Mouse (Mus musculus) CH12.LX (cell line): ENCODE data around the gene Glt8d2. TPM values are rescaled to one million over a fixed set of nuclear protein-coding genes. Genes with fewer than 3 reads are reported as not detected.

Experiments
- DNase-seq: peaks from one replicate; pipeline ENCODE4 v3.0.0-alpha.2; 2013; ENCODE audit errors: extremely low read depth
- H3K27ac ChIP-seq: 2 replicates; pipeline ENCODE4 v1.5.1; 2012; ENCODE audit warnings: low read depth, mild to moderate bottlenecking, control low read depth, moderate library complexity; ENCODE audit not compliant: insufficient read depth
- H3K27me3 ChIP-seq: replicated peaks from 2 replicates; pipeline ENCODE3; 2012; ENCODE audit warnings: inconsistent platforms
- H3K36me3 ChIP-seq, 2 experiments: replicated peaks in 1 of 2; 2 replicates each; pipeline versions ENCODE3 to v1.6.1; 2012; ENCODE audit warnings: inconsistent platforms in 1 of 2, low read length in 1 of 2, mild to moderate bottlenecking in 1 of 2, mixed read lengths in 1 of 2, moderate library complexity in 1 of 2; ENCODE audit not compliant: control insufficient read depth in 1 of 2, insufficient read depth in 1 of 2
- H3K4me1 ChIP-seq, 2 experiments: 2 replicates each; pipeline ENCODE4 v1.6.1; 2012; ENCODE audit warnings: inconsistent platforms in 1 of 2, moderate library complexity in 1 of 2; ENCODE audit not compliant: insufficient read depth in 2 of 2, control insufficient read depth in 1 of 2
- H3K4me2 ChIP-seq: 2 replicates; pipeline ENCODE4 v1.6.1; 2012; ENCODE audit warnings: low read depth, mild to moderate bottlenecking, control low read depth; ENCODE audit not compliant: poor library complexity, insufficient read depth, severe bottlenecking
- H3K4me3 ChIP-seq, 3 experiments: fragments of 150-350 bp in 1 of 3; sonication (generic) in 1 of 3; replicated peaks in 1 of 3; 2 replicates each; pipeline versions ENCODE3 to v1.5.1; 2011 to 2012; ENCODE audit warnings: low read depth in 2 of 3, low read length in 2 of 3, mild to moderate bottlenecking in 2 of 3, moderate library complexity in 2 of 3, control low read depth in 1 of 3, improper control_type of control experiment in 1 of 3, inconsistent platforms in 1 of 3, mixed read lengths in 1 of 3; ENCODE audit not compliant: poor library complexity in 1 of 3
- H3K79me2 ChIP-seq: replicated peaks from 2 replicates; pipeline ENCODE4 v1.6.1; 2012; ENCODE audit warnings: mild to moderate bottlenecking, moderate library complexity; ENCODE audit not compliant: control insufficient read depth, poor library complexity, insufficient read depth, severe bottlenecking; ENCODE audit errors: extremely low read depth
- H3K9ac ChIP-seq: 2 replicates; pipeline ENCODE4 v1.6.1; 2012; ENCODE audit warnings: low read depth, mild to moderate bottlenecking, control low read depth, moderate library complexity; ENCODE audit not compliant: insufficient read depth
- H3K9me3 ChIP-seq: replicated peaks from 2 replicates; pipeline ENCODE3; 2012; ENCODE audit warnings: low read length, inconsistent platforms, mixed read lengths
- BHLHE40 ChIP-seq: IDR thresholded peaks from 2 replicates; pipeline ENCODE4 v1.6.1; 2011; ENCODE audit warnings: mild to moderate bottlenecking, low read depth, low read length, improper control_type of control experiment
- CHD1 ChIP-seq: IDR thresholded peaks from 2 replicates; pipeline ENCODE4 v1.6.1; 2012; ENCODE audit warnings: low read depth, low read length, improper control_type of control experiment, inconsistent platforms
- CTCF ChIP-seq, 2 experiments: IDR thresholded peaks in 1 of 2; conservative IDR thresholded peaks in 1 of 2; 2 replicates each; pipeline ENCODE4 v1.5.1; 2011 to 2012; ENCODE audit warnings: low read depth in 2 of 2, low read length in 2 of 2, improper control_type of control experiment in 1 of 2, inconsistent platforms in 1 of 2, mild to moderate bottlenecking in 1 of 2, moderate library complexity in 1 of 2
- E2F4 ChIP-seq: IDR thresholded peaks from 2 replicates; pipeline ENCODE4 v1.6.1; 2011; ENCODE audit warnings: low read depth, low read length, improper control_type of control experiment; ENCODE audit not compliant: insufficient replicate concordance
- EP300 ChIP-seq: IDR thresholded peaks from 2 replicates; pipeline ENCODE4 v1.6.1; 2011; ENCODE audit warnings: low read length, improper control_type of control experiment
- GABPA ChIP-seq: IDR thresholded peaks from 2 replicates; pipeline ENCODE4 v1.6.1; 2012; ENCODE audit warnings: low read depth, low read length, improper control_type of control experiment, inconsistent platforms; ENCODE audit not compliant: insufficient replicate concordance
- HCFC1 ChIP-seq: IDR thresholded peaks from 2 replicates; pipeline ENCODE4 v1.6.1; 2012; ENCODE audit warnings: low read depth, mild to moderate bottlenecking, inconsistent platforms, low read length, improper control_type of control experiment
- IRF4 ChIP-seq: IDR thresholded peaks from 2 replicates; pipeline ENCODE4 v1.6.1; 2014; ENCODE audit warnings: low read depth, mild to moderate bottlenecking, inconsistent platforms, low read length, improper control_type of control experiment
- JUND ChIP-seq: conservative IDR thresholded peaks from 2 replicates; pipeline ENCODE4 v1.6.1; 2011; ENCODE audit warnings: low read depth, low read length, improper control_type of control experiment
- KAT2A ChIP-seq: IDR thresholded peaks from 2 replicates; pipeline ENCODE4 v1.6.1; 2012; ENCODE audit warnings: low read length, improper control_type of control experiment, inconsistent platforms; ENCODE audit not compliant: insufficient replicate concordance
- MAFK ChIP-seq: IDR thresholded peaks from 2 replicates; pipeline ENCODE4 v1.6.1; 2011; ENCODE audit warnings: low read length, improper control_type of control experiment; ENCODE audit not compliant: insufficient replicate concordance
- MAZ ChIP-seq: IDR thresholded peaks from 2 replicates; pipeline ENCODE4 v1.6.1; 2012; ENCODE audit warnings: low read depth, mild to moderate bottlenecking, inconsistent platforms, low read length, improper control_type of control experiment, moderate library complexity
- MXI1 ChIP-seq: IDR thresholded peaks from 2 replicates; pipeline ENCODE4 v1.6.1; 2011; ENCODE audit warnings: mild to moderate bottlenecking, low read depth, low read length, improper control_type of control experiment
- MYC ChIP-seq: IDR thresholded peaks from 2 replicates; pipeline ENCODE4 v1.6.1; 2011; ENCODE audit warnings: low read depth, mild to moderate bottlenecking, improper control_type of control experiment, low read length
- NELFE ChIP-seq: IDR thresholded peaks from 2 replicates; pipeline ENCODE4 v1.6.1; 2011; ENCODE audit warnings: low read depth, low read length, improper control_type of control experiment
- NRF1 ChIP-seq: IDR thresholded peaks from 2 replicates; pipeline ENCODE4 v1.6.1; 2014; ENCODE audit warnings: low read depth, mild to moderate bottlenecking, inconsistent platforms, low read length, improper control_type of control experiment, moderate library complexity
- PAX5 ChIP-seq: IDR thresholded peaks from 2 replicates; pipeline ENCODE4 v1.6.1; 2012; ENCODE audit warnings: low read length, inconsistent platforms, mixed read lengths
- POLR2A ChIP-seq: IDR thresholded peaks from 2 replicates; pipeline ENCODE4 v1.6.1; 2011; ENCODE audit warnings: low read depth, mild to moderate bottlenecking, improper control_type of control experiment, low read length
- RAD21 ChIP-seq: IDR thresholded peaks from 2 replicates; pipeline ENCODE4 v1.6.1; 2011; ENCODE audit warnings: low read depth, mild to moderate bottlenecking, low read length, improper control_type of control experiment, moderate library complexity
- RCOR1 ChIP-seq: conservative IDR thresholded peaks from 2 replicates; pipeline ENCODE4 v1.6.1; 2012; ENCODE audit warnings: low read depth, mild to moderate bottlenecking, inconsistent platforms, low read length, improper control_type of control experiment
- SIN3A ChIP-seq: IDR thresholded peaks from 2 replicates; pipeline ENCODE4 v1.6.1; 2012; ENCODE audit warnings: low read length, improper control_type of control experiment, inconsistent platforms
- SMC3 ChIP-seq: IDR thresholded peaks from 2 replicates; pipeline ENCODE4 v1.6.1; 2011; ENCODE audit warnings: low read depth, low read length, improper control_type of control experiment
- TCF12 ChIP-seq: IDR thresholded peaks from 2 replicates; pipeline ENCODE4 v1.6.1; 2014; ENCODE audit warnings: low read depth, mild to moderate bottlenecking, inconsistent platforms, low read length, improper control_type of control experiment
- UBTF ChIP-seq: IDR thresholded peaks from 2 replicates; pipeline ENCODE4 v1.6.1; 2012; ENCODE audit warnings: low read depth, mild to moderate bottlenecking, inconsistent platforms, low read length, improper control_type of control experiment, moderate library complexity
- USF2 ChIP-seq: conservative IDR thresholded peaks from 2 replicates; pipeline ENCODE4 v1.6.1; 2011; ENCODE audit warnings: low read depth, low read length, improper control_type of control experiment
- ZC3H11A ChIP-seq: IDR thresholded peaks from 2 replicates; pipeline ENCODE4 v1.6.1; 2012; ENCODE audit warnings: low read depth, mild to moderate bottlenecking, inconsistent platforms, low read length, improper control_type of control experiment
- ZKSCAN1 ChIP-seq: IDR thresholded peaks from 2 replicates; pipeline ENCODE4 v1.6.1; 2012; ENCODE audit warnings: low read depth, inconsistent platforms, low read length, improper control_type of control experiment, borderline replicate concordance
- ZMIZ1 ChIP-seq: IDR thresholded peaks from 2 replicates; pipeline ENCODE4 v1.6.1; 2012; ENCODE audit warnings: low read depth, mild to moderate bottlenecking, inconsistent platforms, low read length, improper control_type of control experiment
- ZNF384 ChIP-seq: IDR thresholded peaks from 2 replicates; pipeline ENCODE4 v1.6.1; 2012; ENCODE audit warnings: low read depth, low read length, improper control_type of control experiment, inconsistent platforms
- dilution Hi-C: fragments of 300-500 bp; cut with MboI; formaldehyde crosslinking; loops from 2 replicates; pipeline ENCODE4 v1.14.3; 2020; ENCODE audit warnings: low sequenced_read_pairs; ENCODE audit not compliant: extremely low pct_unique_long_range_greater_than_20kb, extremely low pct_ligation_motif_present
- in situ Hi-C: fragments of 300-500 bp; cut with MboI; formaldehyde crosslinking; loops from 3 replicates; pipeline ENCODE4 v1.14.3; 2019; ENCODE audit warnings: low sequenced_read_pairs, low pct_ligation_motif_present, low pct_unique_long_range_greater_than_20kb, mixed read lengths
- polyA plus RNA-seq: library from polyadenylated mRNA; unstranded; fragments of >175 nt; gene quantifications from 2 replicates; pipeline ENCODE4 v1.2.1, GENCODE M21; 2012; ENCODE audit warnings: low read depth; ENCODE audit not compliant: insufficient read length
- total RNA-seq, 2 experiments: library from RNA; depleted of rRNA; stranded (reverse); fragments of 300-350 nt in 1 of 2; fragments of >200 nt in 1 of 2; gene quantifications; 2 replicates each; pipeline ENCODE4 v1.2.3; 2012 to 2014

The Glt8d2 gene
- total and polyA plus RNA-seq, 3 experiments = not detected

DNA sequence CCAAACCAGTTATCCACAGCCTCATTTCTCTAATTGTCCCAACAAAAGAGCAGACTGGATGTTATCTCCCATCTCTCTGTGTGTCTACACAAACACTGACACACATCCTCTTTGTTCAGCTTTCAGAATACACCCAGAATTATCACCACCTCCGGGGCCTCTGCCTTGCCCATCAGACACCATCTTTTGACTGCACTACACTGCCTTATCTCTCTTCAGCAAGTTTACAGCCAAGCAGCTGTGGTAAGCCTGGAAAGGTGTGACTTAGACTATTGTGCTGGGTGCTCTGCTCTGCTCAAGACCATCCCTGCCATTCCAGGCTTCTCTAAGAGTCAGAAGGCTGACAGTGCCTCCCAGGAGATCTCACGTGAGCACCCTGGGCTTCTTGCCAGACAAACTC lies 5.0 kb downstream of the Glt8d2 start:
- H3K4me3 ChIP-seq = no peak overlapping the region
- no peak overlapping the region for H3K27ac ChIP-seq
- dilution Hi-C loops = no loop called here
- H3K4me1 ChIP-seq = no peaks in the 10 kb centered on the region
- H3K36me3 ChIP-seq = no peaks in the 10 kb centered on the region
- TF ChIP-seq GABPA = no peak
- no peak for TF ChIP-seq E2F4
- no peak for TF ChIP-seq MAFK
- no peak for TF ChIP-seq KAT2A
- no peak for TF ChIP-seq MYC
- TF ChIP-seq UBTF = no peak
- no peak for TF ChIP-seq SIN3A
- TF ChIP-seq USF2 = no peak
- TF ChIP-seq EP300 = no peak
- TF ChIP-seq SMC3 = no peak
- no peak for TF ChIP-seq BHLHE40
- TF ChIP-seq POLR2A = no peak
- TF ChIP-seq MAZ = no peak
- TF ChIP-seq ZC3H11A = no peak
- TF ChIP-seq PAX5 = no peak
- no peak for TF ChIP-seq MXI1
- TF ChIP-seq RCOR1 = no peak
- TF ChIP-seq NELFE = no peak
- no peak for TF ChIP-seq JUND
- H3K4me2 ChIP-seq = no peak overlapping the region
- in situ Hi-C loops = no loop called here
- no peak for DNase-seq
- H3K9me3 ChIP-seq = peaks cover 2% of the 10 kb centered on the region
- H3K9ac ChIP-seq = no peak overlapping the region
- no peaks in the 10 kb centered on the region for H3K79me2 ChIP-seq
- peaks cover 1% of the 10 kb centered on the region for H3K27me3 ChIP-seq

DNA sequence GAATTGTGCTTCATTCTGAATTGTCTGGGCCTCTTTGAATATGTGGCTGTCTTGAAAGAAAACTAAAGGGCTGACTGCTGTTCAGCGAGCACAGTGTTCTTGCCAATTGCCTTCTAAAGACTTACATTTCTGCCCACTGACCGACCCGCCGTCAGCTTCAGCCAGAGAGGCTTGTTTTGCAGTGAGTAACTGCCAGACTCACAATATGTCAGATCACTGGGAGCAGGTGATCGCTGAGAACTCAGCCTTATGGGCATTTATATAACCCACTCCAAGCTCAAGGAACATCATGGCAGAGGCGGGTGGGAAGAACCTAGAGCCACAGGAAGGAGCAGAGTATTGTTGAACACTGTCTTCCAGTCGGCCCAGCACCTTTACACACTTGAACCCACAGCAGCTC lies 8.8 kb downstream of the Glt8d2 start:
- no peak for DNase-seq
- dilution Hi-C loops (no loop called here), in situ Hi-C loops (no loop called here)
- no peak overlapping the region for H3K27ac ChIP-seq
- no peaks in the 10 kb centered on the region for H3K36me3 ChIP-seq
- H3K4me3 ChIP-seq = no peak overlapping the region
- H3K27me3 ChIP-seq = no peaks in the 10 kb centered on the region
- no peak overlapping the region for H3K9ac ChIP-seq
- no peak for TF ChIP-seq POLR2A
- TF ChIP-seq ZMIZ1 = no peak
- no peak for TF ChIP-seq KAT2A
- TF ChIP-seq HCFC1 = no peak
- TF ChIP-seq BHLHE40 = no peak
- no peak for TF ChIP-seq ZNF384
- TF ChIP-seq NRF1 = no peak
- no peak for TF ChIP-seq GABPA
- TF ChIP-seq JUND = no peak
- no peak for TF ChIP-seq IRF4
- TF ChIP-seq RCOR1 = no peak
- no peak for TF ChIP-seq TCF12
- TF ChIP-seq MXI1 = no peak
- no peak for TF ChIP-seq CHD1
- TF ChIP-seq CTCF (conservative IDR thresholded peaks at IDR 0.05 in 1 of 2, IDR thresholded peaks at IDR 0.05 in 1 of 2; ENCODE audit: low read depth in 2 of 2, low read length in 2 of 2) = no peak
- TF ChIP-seq ZKSCAN1 = no peak
- TF ChIP-seq RAD21 = no peak
- no peaks in the 10 kb centered on the region for H3K79me2 ChIP-seq
- H3K9me3 ChIP-seq = peaks cover 2% of the 10 kb centered on the region
- no peak overlapping the region for H3K4me2 ChIP-seq
- no peaks in the 10 kb centered on the region for H3K4me1 ChIP-seq
